Mouse (Mus musculus) skeletal muscle tissue, adult 2 months (tissue): Measurements from ENCODE around the gene Mpst.
A peak's percentile ranks its signal among the peaks of the same experiment; 100 is the strongest.

Experiments
- DNase-seq: peaks from one replicate; pipeline ENCODE4 v3.0.0-alpha.2; 2012; ENCODE audit warnings: low read depth, low spot score

The Mpst gene

GRCm38 (mm10) chr15:78403896-78404295 is 2.3 kb upstream of the Mpst start:
- peak; percentile 52 for DNase-seq

GRCm38 (mm10) chr15:78405098-78405497 is 1.1 kb upstream of the Mpst start:
- no peak for DNase-seq

GRCm38 (mm10) chr15:78405517-78406211 is 552 bp upstream of the Mpst start, which contains the start of gene Tst:
Gene Tst (minus strand): TSS chr15:78405907.
- DNase-seq = peak; percentile 91

- no peak for DNase-seq
These were observed 3.4 kb downstream of the Mpst start for GRCm38 (mm10) chr15:78409570-78410052.

- DNase-seq = no peak
These were observed 7.0 kb downstream of the Mpst start for GRCm38 (mm10) chr15:78413083-78413718.

- DNase-seq = no peak
These were observed 7.5 kb downstream of the Mpst start for GRCm38 (mm10) chr15:78413719-78414117.

GRCm38 (mm10) chr15:78414157-78414556 is 7.9 kb downstream of the Mpst start:
- DNase-seq = no peak

GRCm38 (mm10) chr15:78416937-78417336 is 10.7 kb downstream of the Mpst start:
- peak; percentile 66 for DNase-seq

- no peak for DNase-seq
These were observed 14.2 kb downstream of the Mpst start for GRCm38 (mm10) chr15:78420395-78420794.

GRCm38 (mm10) chr15:78422046-78422956 is 16.1 kb downstream of the Mpst start:
- peak; percentile 72 for DNase-seq

GRCm38 (mm10) chr15:78424507-78424906 is 18.3 kb downstream of the Mpst start:
- no peak for DNase-seq

GRCm38 (mm10) chr15:78425230-78425629 is 19.0 kb downstream of the Mpst start:
- DNase-seq = no peak

GRCm38 (mm10) chr15:78428391-78429138 is 22.3 kb downstream of the Mpst start, which contains the start of gene Kctd17:
Gene Kctd17 (plus strand): TSS chr15:78428564.
- DNase-seq = peak; percentile 60

GRCm38 (mm10) chr15:78429139-78429459 is 22.9 kb downstream of the Mpst start:
- DNase-seq = no peak

GRCm38 (mm10) chr15:78429871-78430622 is 23.8 kb downstream of the Mpst start:
- no peak for DNase-seq

GRCm38 (mm10) chr15:78430874-78431273 is 24.7 kb downstream of the Mpst start:
- no peak for DNase-seq

GRCm38 (mm10) chr15:78431541-78432121 is 25.4 kb downstream of the Mpst start:
- no peak for DNase-seq

- DNase-seq = no peak
These were observed 28.8 kb downstream of the Mpst start for GRCm38 (mm10) chr15:78434896-78435520.

- no peak for DNase-seq
These were observed 29.5 kb downstream of the Mpst start for GRCm38 (mm10) chr15:78435681-78436080.
